Mouse (Mus musculus): ENCODE measurements around the gene Faf2.

- TF ChIP-seq CTCF (IDR thresholded peaks at IDR 0.05; ENCODE audit: extremely low read depth, insufficient read depth, insufficient read length, insufficient replicate concordance) = no peak
- no peak for TF ChIP-seq POLR2A (IDR thresholded peaks at IDR 0.05; ENCODE audit: low read depth, low read length)
These were observed 43.5 kb downstream of the Faf2 start for GRCm38 (mm10) chr13:54665062-54665461.
